Mouse (Mus musculus) erythroblast, adult 5-6 weeks (primary cell): ENCODE data around the gene Ebf4. TPM values are rescaled to one million over a fixed set of nuclear protein-coding genes. Genes with fewer than 3 reads are reported as not detected.
"Not testable (repeated sequence)": the region's sequence is repeated elsewhere in the genome, so short reads cannot be mapped to it uniquely, and the experiment has no call there.

Source experiments
- ATAC-seq: replicated peaks from 2 replicates; pipeline ENCODE4 v1.8.0; 2016; ENCODE audit warnings: moderate number of reproducible peaks, mild to moderate bottlenecking, moderate TSS enrichment, inconsistent platforms; ENCODE audit not compliant: poor library complexity, low FRiP score, severe bottlenecking
- total RNA-seq, 2 experiments: library from RNA; stranded (forward) in 1 of 2; stranded (reverse) in 1 of 2; fragments of 150-400 nt in 1 of 2; fragments of 200-764, 138-1000 nt in 1 of 2; gene quantifications; 2 replicates each; pipeline versions ENCODE4 v1.2.3 to v1.2.4; 2015 to 2017; ENCODE audit warnings: low replicate concordance in 2 of 2

The Ebf4 gene
- total RNA-seq, 2 experiments from 2014 or later: not detected

GRCm38 (mm10) chr2:130373026-130373425 is 78.1 kb downstream of the Ebf4 start:
- ATAC-seq: not testable (repeated sequence)

DNA sequence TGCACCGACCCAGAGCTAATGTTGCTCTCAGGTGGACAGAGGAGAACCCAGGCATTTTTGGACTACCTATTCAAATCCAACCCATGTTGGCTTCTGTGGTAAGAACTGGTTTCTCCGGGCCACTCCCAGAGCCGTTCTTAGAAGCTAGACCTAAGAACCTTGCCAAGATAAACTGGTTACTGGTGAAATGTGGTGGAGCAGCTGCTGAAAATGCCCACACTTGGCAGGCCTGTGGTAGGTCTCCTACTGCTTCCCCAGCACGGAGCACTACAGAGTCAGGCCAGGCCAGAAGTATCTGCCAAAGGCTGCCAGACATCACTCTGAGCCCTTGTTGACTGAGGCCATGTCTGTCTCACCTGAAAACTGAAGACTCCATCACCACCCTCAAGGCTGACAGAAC is 80.0 kb downstream of the Ebf4 start:
- no peak for ATAC-seq

DNA sequence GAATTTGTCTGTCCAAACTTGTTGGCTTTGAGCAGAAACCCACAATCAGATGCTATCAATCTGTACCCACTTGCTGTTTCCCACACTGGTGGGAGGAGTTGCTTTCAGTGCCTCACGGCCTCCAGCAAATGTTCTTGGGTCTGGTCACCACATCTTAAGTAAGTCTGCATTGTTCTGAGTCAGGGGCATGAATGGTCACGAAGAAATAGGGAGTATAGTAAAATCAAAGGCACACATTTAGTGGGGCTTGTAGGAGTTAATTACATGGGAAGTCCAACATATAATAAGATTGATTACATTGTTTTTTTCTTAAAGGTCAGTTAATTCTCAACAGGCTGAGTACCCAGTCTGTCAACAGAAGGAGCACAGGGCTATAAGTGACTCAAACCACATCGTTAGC is 88.2 kb downstream of the Ebf4 start:
- no peak for ATAC-seq

GRCm38 (mm10) chr2:130383895-130384294 is 88.9 kb downstream of the Ebf4 start:
- no peak for ATAC-seq

DNA sequence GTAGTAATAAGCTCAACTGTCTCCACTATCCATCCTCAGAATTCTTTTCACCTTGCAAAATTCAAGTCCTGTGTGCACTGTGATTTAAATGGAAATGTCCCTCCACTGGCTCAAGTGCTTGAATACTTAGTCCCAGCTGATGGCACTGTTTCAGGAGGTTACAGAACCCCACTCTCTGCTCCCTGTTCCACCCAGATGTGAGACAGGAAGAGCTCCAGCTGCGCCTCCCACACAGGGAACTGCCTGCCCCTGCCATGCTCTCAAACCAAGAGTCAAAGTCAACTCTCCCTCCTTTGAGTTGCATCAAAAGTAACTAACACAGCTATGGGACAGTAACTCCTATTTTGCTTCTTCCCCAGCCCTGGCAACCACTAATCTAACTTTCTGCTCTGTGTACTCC is 91.2 kb downstream of the Ebf4 start:
- no peak for ATAC-seq

DNA sequence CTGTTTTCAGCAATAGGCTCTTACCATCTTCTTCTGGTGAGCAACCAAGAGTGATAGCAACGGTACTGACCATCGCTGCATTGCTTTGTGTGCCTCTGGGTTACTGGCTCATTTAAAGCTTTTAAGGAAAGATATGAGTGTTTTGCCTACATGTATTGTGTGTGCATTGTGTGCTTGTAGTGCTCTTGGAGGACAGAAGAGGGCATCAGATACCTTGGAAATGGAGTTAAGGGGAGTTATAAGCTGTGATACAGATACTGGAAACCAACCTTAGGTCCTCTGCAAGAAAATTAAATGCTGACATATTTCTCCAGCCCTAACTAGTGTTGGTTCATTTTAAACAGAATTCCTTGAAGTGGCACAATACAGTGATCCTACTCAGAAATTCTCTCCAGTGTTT is 93.8 kb downstream of the Ebf4 start:
- no peak for ATAC-seq

- ATAC-seq: no peak
Measured at GRCm38 (mm10) chr2:130390993-130391625, 96.1 kb downstream of the Ebf4 start.

DNA sequence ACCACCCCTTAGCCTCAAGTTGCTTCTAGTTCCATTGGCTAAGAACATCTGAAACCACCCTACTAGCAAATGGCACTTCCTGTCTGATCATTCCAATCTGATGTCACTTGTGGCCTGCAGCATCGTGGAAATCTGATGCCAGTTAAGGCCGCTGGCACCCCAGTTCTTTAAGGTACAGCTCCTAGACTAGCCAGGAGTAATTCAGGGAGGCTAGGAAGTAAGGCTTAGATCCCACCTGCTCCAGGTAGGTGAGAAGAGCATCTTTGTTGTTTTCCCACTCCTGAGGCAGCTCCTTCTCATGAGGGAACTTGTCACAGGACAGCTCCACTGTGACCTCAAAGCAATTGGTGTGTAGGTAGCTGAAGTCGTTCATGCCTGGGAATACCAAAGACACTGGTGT is 97.9 kb downstream of the Ebf4 start:
- ATAC-seq: no peak

- no peak for ATAC-seq
Measured at GRCm38 (mm10) chr2:130395696-130396095, 100.7 kb downstream of the Ebf4 start.

DNA sequence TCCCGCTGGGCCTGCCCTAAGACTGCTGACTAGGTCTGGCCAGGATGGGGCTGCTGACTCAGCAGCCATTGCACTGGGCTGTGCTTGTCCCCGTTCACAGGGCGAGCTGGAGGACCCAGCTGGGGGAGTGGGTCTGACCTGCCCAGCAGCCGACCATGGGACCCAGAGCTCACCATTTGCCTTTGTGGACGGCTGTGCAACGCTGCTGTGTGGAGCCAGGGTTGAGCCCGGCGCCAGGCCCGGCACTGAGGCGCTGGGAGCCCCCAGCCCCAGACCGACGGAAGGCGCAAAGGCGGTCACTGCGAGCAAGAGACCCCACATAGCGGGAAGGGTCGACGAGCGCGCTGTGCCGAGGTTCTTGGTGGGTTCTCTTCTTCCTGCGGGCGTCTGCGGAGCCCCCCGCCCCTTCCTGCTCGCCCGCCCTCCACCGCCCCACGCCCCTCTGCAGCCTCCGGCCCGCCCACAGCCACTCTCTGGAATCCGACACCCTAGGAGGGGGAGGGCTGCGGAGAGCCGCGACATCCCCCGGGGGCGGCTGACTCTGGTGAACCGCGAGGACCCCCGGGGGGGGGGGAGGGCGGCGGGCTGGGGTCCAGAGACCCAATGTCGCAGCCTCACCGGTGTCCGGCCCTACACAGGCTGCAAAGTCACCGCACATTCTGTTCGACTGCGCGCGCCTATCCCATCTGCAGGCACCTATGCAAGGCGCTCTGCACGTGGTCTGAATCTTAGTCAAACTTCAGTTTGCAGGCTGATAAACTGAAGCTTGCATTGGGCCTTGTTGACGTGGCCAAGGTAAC is 102.4 kb downstream of the Ebf4 start, which contains the start of gene Cpxm1:
Cpxm1 (minus strand) TSS at position 389 of the 800 bp plus-strand sequence.
- no peak for ATAC-seq

DNA sequence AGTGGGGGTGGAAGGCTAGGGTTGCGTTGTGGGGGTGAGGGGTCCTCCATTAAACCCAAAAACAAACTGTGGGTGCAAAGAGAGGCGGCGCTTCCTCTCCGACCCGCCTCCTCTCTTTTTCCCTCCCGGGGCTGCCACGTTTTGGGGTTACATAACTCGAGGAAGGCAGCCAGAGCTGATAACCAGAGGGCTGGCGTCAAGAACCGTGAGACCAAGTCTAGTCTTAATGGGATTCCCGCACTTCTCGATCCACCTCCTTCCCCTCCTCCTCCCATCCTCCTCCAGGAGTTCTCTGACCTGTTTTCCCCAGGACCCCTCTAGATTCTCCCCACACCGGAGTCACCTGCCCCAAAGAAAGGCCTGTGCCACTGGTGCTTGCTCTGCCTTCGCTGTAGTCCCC is 103.1 kb downstream of the Ebf4 start:
- ATAC-seq: no peak

DNA sequence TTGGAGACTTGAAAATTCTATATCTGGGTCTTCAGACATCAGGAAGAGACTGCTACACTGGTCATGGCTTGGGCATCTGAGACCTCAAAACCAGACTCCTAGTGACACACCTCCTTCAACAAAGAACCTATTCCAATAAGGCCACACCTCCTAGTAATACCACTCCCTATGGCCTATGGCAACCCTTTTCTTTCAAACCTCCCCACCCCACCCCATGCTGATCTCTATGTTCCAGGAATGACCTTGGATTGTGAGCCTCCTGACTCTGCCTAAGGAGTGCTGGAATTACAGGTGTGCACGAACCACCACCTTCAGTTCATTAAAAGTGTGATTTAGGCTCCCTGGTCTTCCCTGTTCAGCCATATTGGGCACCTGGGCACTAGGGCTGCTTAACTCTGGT is 105.1 kb downstream of the Ebf4 start:
- ATAC-seq: no peak

- ATAC-seq: no peak
Measured at GRCm38 (mm10) chr2:130401891-130402290, 106.9 kb downstream of the Ebf4 start.

GRCm38 (mm10) chr2:130404939-130405338 is 110.0 kb downstream of the Ebf4 start, which contains the start of the genes Gm28372 and 1700020A23Rik:
Gene Gm28372, plus strand, starts transcription at chr2:130405239.
Gene 1700020A23Rik, plus strand, starts transcription at chr2:130405259.
- no peak for ATAC-seq

DNA sequence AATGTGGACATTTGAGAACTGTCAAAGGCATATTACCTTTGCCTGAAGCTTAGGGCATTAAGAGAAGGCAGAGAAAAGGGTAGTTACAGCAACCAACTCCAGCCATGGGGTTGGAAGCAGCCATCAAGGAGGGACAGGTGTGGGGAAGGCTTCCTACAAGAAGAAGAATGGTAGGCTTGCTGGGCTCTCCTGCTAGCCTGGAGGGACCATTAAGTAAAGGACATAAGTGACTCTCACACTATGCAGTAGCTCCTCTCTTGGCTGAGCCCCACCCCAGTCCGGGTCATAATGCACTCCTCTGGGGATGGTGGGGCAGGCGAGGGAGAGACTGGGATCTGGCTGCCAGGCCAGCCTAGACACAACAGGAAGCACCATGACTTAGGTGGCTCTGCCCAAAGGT is 111.2 kb downstream of the Ebf4 start, which contains the start of gene Tmem239:
Tmem239 (plus strand) TSS at position 301 of the 400 bp plus-strand sequence.
- no peak for ATAC-seq

DNA sequence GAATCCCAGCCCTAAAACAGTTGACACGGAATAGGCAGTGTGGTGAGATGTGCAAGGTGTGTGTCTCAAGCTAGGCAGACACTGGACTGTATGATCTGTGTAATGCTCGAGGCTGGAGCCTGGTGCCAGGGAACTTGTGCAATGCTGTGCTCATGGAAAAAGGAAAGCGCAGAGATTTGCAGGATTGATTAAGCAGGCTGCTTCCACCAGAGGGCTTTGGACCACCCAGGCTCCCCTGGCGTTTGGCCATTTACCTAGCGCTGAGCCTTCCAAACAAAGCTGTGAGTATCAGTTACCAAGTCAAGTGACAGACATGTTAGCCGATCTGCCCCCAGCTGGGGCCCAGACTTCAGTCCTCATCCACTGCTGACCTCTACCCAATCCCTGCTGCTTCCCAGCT is 113.2 kb downstream of the Ebf4 start:
- ATAC-seq: no peak

DNA sequence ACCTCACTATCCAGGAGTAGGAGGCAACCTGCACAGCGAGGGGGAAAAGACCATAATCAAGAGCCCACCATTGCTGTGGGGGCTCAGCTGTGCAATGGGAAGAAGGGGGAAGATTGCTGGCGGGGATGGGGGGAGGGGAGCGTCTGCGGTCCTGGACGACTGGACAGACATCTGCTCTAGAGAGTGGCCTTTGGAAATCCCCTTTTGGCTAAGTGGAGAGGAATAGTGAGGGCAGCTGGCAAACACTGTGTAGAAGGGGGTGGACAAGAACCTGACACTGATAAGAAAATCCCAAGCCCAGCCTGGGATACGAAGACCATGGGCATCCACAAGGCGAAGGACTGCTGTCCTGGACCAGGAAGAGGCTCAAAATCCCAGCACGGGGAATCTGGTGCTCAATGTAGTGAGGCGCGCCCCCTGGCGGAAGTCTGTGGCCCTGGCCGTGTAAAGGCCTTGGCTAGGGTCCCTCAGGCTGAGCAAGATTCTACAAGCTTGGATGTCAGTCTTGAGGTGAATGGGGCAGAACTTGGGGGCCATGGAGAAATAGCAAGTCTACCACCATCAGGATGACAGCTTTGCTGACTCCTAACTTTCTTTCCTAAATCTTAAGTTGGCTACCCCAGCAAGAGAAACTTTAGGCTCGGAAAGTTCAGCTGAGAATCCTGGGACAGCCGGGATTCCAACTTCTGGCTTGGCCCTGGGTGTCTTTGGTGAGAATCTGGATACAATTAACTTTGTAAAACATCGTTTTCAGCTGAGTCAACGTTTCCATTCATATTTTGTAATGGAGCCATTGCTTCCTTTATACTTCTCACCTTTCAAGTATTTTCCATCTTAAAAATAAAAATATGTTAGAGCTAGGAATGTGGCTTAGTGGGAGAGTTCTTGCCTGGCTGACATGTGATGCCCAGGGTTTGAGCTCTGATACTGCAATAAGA is 116.9 kb downstream of the Ebf4 start:
- peak; percentile 73; the same call in 1 of the 2 replicates for ATAC-seq

DNA sequence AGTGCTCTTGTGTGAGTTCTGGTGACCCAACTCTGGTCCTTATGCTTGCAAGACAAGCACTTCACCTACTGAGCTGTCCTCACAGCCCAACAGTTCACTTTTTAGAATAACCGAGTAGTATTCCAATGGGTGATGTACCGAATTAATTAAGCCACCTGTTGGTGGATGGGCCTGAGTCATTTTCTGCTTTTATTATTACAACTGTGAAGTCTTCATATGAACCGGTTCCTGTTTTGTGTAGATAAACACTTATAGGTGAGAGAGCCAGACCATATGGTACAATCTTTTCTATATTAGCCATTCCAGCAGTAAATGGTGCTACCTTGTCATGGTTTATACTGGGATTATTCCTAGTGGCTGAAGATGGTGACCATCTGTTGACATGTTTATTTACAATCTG is 117.8 kb downstream of the Ebf4 start:
- no peak for ATAC-seq

DNA sequence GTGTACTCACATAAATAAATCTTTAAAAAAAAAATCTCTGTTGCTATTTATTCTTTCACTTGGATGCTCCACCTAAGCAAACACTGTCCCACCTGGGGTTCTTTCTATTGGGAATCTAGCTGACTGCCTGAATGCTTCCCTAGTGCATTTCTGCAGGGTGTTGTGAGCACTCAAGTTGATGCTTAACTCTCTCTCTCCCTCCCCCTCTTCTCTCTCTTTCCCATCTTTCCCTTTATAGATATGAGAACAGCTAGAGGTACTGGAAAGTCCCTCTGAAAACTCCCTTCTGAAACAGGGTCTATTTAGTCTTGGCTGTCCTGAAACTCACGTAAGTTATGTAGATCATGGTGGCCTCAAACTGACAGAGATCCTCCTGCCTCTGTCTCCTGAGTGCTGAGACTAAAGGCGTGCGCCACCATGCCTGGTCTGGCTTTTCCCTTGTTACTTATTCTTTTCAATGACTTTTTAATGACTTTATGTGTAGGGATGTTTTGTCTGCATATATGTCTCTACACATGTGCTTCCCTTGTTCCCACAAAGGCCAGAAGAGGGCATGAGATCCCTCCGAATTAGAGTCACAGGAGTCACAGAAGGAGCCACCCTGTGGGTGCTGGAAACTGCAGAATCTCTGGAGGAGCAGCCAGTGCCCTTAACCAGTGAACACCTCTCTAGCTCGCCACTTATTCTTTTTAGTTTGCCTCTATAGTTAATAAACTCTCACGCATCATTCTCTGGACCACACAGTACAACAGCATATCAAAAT is 119.3 kb downstream of the Ebf4 start:
- no peak for ATAC-seq
